Mouse (Mus musculus): ENCODE results near the gene Epsti1.

Epsti1 gene

DNA sequence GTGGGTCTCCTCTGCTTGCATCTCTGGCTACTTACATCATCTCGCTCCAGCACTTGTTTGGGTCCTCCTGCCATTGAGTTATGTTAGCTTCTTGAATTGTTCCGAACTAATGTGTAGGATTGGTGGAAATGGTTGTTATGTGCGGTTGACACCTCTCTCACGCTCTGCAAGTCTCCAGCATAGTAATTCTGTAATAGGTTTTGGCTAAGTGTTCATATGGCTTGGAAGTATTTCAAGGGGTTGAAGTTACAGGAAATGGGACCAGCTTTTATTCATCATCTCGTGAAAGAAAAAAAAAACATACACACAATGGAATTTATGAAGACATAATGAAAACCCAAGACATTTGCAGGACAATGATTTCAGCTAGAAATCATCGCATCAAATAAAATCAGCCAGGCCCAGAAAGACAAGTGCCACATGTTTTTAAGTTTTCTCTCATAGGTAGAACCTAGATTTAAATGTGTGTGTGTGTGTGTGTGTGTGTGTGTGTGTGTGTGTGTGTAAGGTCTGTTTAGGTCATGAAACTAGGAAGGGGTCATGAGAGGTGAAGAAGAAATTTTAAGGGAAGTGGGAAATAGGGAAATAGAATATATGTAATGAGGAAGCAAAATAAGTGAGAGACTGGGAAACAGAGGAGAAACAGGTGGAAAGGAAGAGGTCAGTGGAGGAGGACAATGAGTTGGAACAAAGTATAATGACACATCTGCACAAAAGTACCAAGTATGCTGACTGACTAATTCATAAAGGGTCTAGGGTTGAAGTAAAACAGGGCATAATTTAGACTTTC, 19.2 kb downstream of the Epsti1 start:
- DNase-seq (ENCODE audit: low spot score) = no peak

DNA sequence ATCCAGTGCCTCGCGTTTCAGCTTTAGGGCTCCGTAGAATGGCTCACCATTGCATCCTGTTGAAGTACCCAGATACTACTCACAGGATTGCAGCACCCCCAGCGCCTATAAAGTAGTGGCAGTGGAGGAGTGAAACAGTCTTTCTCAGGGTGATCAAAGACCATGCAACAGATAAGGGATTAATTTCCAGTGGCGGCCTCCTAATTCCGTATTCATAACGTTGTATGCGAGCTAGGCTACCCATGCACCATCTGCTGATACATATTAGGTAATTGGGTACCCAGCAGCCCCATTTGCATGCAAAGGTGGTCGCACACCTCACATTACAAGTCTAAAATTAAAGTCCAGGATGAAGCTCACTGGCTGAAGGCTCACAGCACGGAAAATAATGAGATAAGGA, 21.4 kb downstream of the Epsti1 start:
- DNase-seq (ENCODE audit: low spot score) = no peak

- DNase-seq (ENCODE audit: low spot score) = no peak
Observed at GRCm38 (mm10) chr14:77926718-77927117, 22.7 kb downstream of the Epsti1 start.

DNA sequence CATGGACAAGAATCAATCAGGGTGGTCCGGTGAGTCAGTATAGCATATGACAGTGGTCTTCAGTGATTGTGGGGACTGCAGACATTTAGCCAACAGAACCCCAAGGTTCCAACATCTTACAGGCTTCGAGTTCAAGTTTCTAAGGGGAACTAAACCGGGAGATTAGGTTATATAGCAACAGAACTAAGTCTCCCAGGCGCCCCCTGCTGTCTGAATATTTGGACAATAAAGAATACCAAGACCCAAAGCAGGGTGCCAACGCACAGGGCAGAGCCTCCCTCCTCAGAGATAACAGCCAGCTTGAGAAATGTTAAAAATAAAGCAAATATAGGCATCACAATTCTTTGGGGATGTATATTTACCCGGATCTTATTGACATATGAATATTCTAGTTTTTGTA, 24.0 kb downstream of the Epsti1 start:
- DNase-seq (ENCODE audit: low spot score) = peak; percentile 27

- DNase-seq (ENCODE audit: low spot score) = no peak
Observed at GRCm38 (mm10) chr14:77928653-77929052, 24.6 kb downstream of the Epsti1 start.

- DNase-seq (ENCODE audit: low spot score) = no peak
Observed at GRCm38 (mm10) chr14:77929139-77929678, 25.2 kb downstream of the Epsti1 start.

DNA sequence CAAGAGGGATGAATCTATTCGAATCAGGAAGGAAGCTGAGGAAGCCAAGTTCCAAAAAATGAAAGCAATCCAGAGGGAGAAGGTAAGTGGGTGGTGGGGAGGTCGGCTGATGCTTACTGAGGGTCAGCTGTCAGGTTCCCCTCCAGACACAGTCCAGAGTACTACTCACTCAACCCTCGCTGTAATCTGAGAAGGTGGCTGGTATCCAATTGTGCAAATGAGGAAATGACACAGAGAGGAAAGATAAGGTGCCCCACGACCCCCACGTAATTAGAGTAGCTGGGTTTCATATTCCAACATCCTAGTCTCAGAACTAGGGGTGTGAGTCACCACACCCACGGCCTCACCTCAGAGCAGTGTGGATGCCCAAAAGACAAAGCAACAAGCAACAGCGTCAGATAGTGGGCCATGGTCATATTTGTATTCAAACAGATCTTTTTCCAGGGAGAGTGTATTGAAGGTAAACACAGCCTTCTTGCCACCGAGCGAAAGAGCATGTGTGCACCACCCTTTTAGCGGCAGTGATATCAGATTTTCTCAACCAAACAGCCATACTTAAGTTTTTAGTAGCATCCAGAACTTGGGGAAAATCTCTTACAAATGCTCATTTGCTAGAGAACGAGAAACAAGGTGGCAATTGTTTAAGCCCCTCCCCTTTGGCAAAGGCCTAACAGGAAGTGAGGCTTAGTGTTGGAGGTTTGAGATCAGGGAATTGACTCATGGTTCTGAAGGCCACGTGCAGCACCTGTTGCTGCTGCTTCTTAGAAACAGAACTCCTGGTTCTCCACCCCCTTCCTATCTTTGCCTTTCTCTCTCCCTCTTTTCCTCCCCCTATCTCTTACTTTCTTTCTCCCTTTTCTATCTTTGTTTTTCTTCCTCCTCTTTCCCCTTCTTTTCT, 28.4 kb downstream of the Epsti1 start:
- no peak for DNase-seq (ENCODE audit: low spot score)

DNA sequence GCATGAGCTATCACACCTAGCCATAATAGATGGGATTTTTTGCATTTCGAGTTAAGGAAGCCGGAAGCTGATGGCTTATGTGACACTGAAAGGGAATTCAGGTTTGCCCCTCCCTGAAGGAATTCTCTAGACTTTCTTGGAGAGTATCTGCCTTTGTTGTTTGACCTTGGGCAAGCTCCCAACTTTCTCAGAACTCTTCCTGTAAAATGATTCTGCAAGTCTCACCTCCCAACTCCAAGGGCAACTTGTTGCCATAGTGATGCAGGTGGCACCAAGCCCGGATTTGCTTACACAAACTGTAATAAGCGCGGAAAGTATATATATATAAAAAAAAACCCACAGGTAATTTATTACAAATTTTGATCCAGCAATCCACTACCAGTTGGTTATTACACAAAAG, 29.2 kb downstream of the Epsti1 start:
- DNase-seq (ENCODE audit: low spot score) = no peak

DNA sequence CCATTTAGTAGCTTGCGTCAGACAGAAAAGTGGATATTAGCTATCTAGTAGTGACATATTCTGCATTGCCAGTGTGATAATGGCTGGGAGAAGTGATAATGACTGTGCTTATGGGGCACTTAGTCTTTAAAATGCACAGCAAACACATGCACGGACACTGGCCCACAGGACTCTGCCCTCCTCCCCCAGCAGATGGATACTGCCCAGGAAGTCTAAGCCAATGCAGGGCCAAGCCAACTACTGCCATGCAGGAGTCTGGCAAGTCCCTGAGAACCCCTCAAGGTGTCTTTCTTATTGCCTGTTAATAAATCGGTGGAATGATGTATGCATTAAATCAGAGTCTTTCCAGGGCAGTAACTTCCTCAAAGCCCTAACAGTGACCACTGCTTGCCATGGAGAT, 30.4 kb downstream of the Epsti1 start:
- DNase-seq (ENCODE audit: low spot score) = no peak

DNA sequence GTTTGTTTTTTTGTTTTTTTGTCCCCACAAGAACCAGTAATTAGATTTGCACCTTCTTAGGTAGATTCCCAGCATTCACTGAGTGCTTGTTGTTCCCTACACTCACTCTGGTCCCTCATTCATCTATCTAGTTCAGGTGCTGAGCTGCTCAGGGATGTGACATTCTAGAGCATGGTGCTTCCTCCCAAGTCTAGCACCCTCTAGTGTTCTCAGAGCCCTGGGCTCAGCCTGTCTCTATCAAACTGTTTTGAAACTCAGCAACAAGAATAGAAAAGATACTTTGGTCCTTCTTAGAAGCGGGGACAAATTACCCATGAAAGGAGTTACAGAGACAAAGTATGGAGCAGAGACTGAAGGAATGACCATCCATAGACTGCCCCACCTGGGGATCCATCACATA, 37.1 kb downstream of the Epsti1 start:
- no peak for DNase-seq (ENCODE audit: low spot score)

DNA sequence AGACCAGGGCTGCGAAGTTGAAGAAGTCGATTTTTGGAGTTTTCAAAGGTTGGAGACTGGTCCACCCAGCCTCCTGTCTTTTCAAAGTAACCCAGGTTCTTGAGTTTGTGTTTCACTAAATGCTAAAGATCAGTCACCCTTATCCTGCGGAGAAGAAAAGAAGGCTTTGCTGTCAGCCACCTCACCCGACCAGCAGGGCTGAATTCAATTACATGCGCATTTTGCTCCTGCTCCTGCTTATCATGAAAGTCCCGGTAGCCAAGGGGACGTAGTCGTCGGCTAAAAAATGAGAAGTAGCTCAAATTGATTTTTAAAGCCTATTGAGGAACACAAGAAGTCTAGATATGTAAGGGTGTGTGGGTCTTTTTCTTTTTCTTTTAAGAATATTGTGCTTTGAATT, 38.2 kb downstream of the Epsti1 start:
- no peak for DNase-seq (ENCODE audit: low spot score)

DNA sequence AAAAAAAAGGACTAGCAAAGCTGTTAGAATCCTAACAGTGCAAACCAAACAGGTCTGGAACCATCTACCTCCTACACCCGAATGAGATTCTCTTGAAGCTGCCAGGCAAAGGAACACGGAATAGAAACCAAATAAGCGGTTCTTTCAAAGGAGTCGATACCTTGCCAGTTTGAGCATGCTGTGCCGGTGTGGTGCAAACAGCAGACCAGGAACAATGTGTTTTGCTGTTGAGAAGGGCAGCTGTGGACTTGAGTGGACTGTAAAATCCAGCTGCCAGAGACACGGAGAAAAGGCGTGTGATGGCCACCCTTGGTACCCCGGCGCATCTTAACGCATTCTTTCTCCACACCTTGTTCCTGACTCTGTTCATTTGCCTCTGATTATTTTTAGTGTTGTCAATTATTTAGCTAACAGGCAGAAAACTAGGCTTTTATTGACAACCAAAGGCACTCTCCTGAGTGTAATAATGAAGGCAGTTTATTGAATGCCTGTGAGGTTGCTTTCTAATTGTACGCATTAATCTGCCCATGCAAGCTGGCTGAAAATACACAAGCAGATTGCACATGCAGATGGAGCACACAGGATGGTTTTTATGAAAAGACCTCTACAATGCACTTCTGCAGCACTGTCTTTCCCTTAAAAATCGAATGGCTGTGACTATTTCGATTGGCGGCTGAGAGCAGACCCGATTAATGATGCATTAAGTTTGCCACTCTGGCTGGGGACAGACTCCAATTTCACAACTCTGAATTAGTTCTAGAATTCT, 38.9 kb downstream of the Epsti1 start:
- no peak for DNase-seq (ENCODE audit: low spot score)

DNA sequence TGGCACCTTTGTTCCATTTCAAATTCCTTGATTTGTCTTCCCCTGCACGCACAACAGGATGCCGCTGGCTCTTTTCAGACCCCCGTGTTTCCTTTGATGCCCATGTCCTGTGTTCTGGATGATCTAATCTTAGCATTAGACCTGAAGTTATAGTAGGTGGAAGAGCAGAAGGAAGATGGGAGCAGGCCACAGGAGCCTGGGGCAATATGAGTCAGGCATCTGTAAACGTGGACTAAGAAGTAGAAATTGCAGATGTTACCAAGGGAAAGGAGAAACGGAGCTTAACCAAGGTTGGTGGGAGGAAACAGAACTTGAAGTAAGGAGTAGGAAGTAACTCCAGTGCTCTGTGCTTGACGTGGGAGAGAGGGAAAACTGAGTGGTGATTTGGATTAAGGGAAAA, 57.7 kb downstream of the Epsti1 start:
- DNase-seq (ENCODE audit: low spot score) = no peak

DNA sequence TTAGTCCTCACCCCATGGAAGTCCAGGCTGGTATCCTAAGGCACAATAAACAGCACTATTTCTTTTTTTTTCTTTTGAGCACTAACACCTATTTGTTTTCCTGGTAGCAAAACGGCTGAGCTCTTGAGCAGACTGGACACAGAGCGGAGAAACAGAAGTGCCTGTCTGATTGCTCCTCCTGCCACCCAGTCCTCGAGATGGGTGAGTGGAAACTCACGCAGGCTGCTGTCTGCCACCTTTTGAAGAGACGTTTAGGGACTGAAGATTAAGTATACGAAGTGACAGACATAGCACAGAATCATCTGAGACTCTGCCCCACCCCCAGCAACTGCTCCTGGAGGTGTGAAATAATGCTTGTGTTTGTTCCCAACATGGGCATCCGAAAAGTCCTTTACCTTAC, 59.5 kb downstream of the Epsti1 start:
- no peak for DNase-seq (ENCODE audit: low spot score)

DNA sequence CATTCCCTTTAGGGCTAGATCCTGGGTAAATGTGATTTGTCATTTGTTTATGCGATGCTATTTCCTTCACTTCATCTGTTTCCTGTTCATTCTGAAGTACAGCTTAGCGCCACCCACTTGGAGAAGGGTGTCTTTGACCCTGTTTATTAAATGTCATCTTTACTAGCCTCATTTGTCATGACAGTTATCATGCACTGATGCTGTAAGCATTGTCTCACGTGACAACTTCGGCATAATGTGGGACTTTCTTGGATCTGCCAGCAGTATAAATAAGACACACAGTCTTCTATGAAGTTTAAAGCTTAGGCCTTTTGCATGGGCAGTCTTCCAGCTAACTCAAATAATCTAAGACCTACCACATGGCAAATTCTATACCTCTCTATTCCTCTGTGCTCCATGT, 67.3 kb downstream of the Epsti1 start:
- no peak for DNase-seq (ENCODE audit: low spot score)

GRCm38 (mm10) chr14:77974221-77974620, 70.2 kb downstream of the Epsti1 start:
- no peak for DNase-seq (ENCODE audit: low spot score)

DNA sequence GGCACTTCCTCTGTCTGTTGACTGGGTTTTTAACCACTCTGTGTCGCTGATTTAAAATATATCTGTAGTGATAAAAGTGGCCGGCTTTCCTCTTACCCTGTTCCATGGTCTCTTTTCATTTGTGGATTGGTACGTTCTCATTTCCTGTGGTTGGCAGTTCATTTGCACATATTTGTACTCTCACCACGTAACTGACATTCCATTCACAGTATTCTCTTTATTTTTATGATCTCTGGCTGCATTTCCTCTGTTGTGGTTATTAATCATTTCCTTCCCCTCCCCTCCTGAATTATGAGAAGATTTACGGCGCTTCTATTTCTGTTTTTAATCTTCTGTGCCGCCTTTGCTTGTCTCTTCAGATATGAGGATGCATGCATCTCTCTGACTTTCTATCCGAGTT, 71.7 kb downstream of the Epsti1 start:
- DNase-seq (ENCODE audit: low spot score) = no peak

GRCm38 (mm10) chr14:77981516-77981915, 77.5 kb downstream of the Epsti1 start:
- no peak for DNase-seq (ENCODE audit: low spot score)

DNA sequence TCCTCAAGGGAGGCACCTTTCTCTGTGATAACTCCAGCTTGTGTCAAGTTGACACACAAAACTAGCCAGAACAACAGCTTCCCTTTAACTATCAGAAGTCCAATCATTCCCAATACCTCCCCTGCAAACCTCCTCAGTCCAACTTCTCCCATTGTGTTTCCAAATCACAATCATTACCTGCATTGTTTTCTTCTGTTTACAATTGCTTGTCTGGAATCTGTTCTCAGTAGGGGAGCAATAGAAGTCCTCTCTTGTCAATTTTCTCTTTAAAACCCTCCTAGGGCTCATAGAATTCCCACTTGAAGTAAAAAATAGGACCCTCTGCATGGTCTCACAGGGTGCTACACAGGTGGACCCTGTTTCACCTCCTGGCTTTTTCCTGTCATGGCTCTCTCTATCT, 93.7 kb downstream of the Epsti1 start:
- DNase-seq (ENCODE audit: low spot score) = no peak

- DNase-seq (ENCODE audit: low spot score) = no peak
Observed at GRCm38 (mm10) chr14:78004486-78004885, 100.4 kb downstream of the Epsti1 start.

DNA sequence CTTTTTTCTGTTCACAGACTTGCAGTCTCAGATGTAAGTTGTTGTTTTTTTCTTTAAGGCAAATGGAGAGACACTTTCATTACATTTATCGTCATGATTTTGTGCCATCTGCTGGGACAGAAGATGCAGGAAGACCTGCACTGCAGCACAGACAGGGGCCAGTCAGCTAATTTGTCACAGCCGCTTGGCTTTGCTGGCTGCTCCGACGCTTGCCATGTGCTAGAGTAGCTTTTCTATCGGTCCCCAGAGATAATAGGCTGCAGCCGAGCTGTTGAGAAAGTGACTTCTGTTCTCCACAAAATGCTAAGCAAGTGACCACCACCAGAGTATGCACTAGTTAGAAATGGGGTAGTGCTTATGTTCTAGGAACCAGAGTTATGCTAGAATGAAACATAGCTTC, 104.0 kb downstream of the Epsti1 start:
- no peak for DNase-seq (ENCODE audit: low spot score)

DNA sequence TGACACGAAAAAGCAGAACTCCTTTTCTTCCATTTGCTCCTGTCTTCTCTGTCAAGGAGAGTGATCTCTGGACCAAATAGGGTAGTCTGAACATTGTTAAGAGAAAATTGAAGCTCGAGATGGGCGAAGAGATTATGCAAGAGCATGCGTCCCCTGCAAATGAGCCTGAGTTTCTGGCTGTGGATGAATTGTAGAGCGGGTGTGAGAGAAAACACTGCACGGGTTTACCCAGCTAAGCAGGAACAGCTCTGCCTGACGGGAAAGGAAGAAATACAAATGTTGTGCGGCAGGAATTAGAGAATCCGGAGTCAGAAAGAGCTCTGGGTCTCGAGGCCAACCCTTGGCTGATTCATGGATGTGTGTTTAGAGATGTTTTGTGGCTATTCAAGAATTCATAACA, 107.8 kb downstream of the Epsti1 start:
- DNase-seq (ENCODE audit: low spot score) = no peak
